Mouse (Mus musculus): ENCODE measurements at regions not wholly inside any gene's neighbourhood (a gene's known extent, or its start where the extent isn't known, plus 50 kb on each side); places are given as distances from the start of the nearest gene placed in this dataset.

GRCm38 (mm10) chr1:36012081-36012765 is 56.0 kb upstream of the Hs6st1 start:
- Histone ChIP-seq H3K27ac (ENCODE audit: low read depth, low read length) (no peak overlapping the region), H3K4me3 (ENCODE audit: low read depth, low read length) (no peak overlapping the region), H3K4me1 (ENCODE audit: control insufficient read depth, insufficient read depth, low read length) (peaks cover 23% of the 10 kb centered on the region)

DNA sequence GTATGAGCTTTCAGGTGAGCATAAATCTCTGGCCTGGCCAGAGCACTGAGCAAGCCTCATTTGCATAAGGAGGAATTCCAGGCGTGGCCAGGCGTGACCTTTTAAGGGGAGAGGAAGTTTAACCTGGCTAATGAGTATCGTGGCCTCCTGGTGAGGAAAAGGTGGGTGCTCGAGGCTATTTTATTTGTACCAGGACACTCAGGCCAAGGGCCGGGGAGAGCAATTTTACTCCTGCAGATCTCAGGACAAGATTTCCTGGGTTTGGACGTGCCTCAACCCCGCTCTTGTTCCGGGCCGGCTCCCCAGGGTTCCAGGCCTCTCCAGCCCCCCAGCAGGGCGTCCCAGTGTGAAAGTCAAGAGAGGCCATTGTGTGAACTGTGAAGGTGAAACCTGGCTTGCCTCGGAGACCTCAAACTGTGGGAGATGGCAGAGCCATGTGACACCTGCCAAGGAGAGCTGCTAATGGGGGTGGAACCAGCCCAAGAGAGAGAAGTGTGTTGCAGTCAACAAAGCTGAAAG is 54.3 kb upstream of the Hs6st1 start:
- Histone ChIP-seq H3K9me3 (replicated peaks; ENCODE audit: control insufficient read depth, low read length) (no peaks in the 10 kb centered on the region), H3K27ac (ENCODE audit: low read depth, low read length) (no peak overlapping the region), H3K4me2 (no peak overlapping the region), H3K36me3 (ENCODE audit: control insufficient read depth, insufficient read depth, low read length) (no peaks in the 10 kb centered on the region), H3K4me3 (ENCODE audit: low read depth, low read length) (no peak overlapping the region), H3K9ac (ENCODE audit: low read depth, low read length) (no peak overlapping the region), H3K27me3 (ENCODE audit: control insufficient read depth, insufficient read depth, low read length) (no peaks in the 10 kb centered on the region), H3K4me1 (ENCODE audit: control insufficient read depth, insufficient read depth, low read length) (peaks cover 32% of the 10 kb centered on the region)
- no peak for ATAC-seq (replicated peaks; ENCODE audit: insufficient number of reproducible peaks, low FRiP score, low TSS enrichment)
- WGBS (ENCODE audit: insufficient replicate concordance): 34% methylated on average over 11 of the region's 11 CpGs

More at GRCm38 (mm10) chr1:36012081-36012765, 56.0 kb upstream of the Hs6st1 start:
- ATAC-seq (replicated peaks; ENCODE audit: insufficient number of reproducible peaks, low FRiP score, low TSS enrichment): no peak
- Histone ChIP-seq H3K36me3 (ENCODE audit: control insufficient read depth, insufficient read depth, low read length) (no peaks in the 10 kb centered on the region), H3K9ac (ENCODE audit: low read depth, low read length) (no peak overlapping the region), H3K4me2 (no peak overlapping the region), H3K27me3 (ENCODE audit: control insufficient read depth, insufficient read depth, low read length) (no peaks in the 10 kb centered on the region), H3K9me3 (replicated peaks; ENCODE audit: control insufficient read depth, low read length) (no peaks in the 10 kb centered on the region)
- 41% methylated on average over 9 of the region's 9 CpGs for WGBS (ENCODE audit: insufficient replicate concordance)

DNA sequence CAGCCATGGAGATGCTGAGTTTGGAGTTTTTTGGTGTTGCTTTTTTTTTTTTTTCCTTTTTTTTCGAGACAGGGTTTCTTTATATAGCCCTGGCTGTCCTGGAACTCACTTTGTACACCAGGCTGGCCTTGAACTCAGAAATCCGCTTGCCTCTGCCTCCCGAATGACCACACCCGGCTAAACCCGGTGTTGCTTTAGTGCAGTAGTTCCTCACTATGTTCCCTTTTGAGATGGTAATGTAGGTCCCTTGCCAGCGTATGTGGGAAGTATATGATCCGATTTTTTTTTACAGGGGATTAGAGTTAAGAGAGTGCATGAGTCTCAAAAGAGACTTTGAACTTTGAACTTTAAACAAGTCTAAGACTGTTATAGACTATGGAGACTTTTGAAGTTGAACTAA is 53.8 kb upstream of the Hs6st1 start:
- ATAC-seq (replicated peaks; ENCODE audit: insufficient number of reproducible peaks, low FRiP score, low TSS enrichment): no peak
- Histone ChIP-seq H3K9me3 (replicated peaks; ENCODE audit: control insufficient read depth, low read length) (no peaks in the 10 kb centered on the region), H3K27ac (ENCODE audit: low read depth, low read length) (no peak overlapping the region), H3K4me1 (ENCODE audit: control insufficient read depth, insufficient read depth, low read length) (peaks cover 32% of the 10 kb centered on the region), H3K4me3 (ENCODE audit: low read depth, low read length) (no peak overlapping the region), H3K36me3 (ENCODE audit: control insufficient read depth, insufficient read depth, low read length) (no peaks in the 10 kb centered on the region), H3K9ac (ENCODE audit: low read depth, low read length) (no peak overlapping the region), H3K27me3 (ENCODE audit: control insufficient read depth, insufficient read depth, low read length) (no peaks in the 10 kb centered on the region), H3K4me2 (no peak overlapping the region)
- WGBS (ENCODE audit: insufficient replicate concordance): 72% methylated on average over 7 of the region's 7 CpGs

GRCm38 (mm10) chr1:36015210-36015609 is 53.0 kb upstream of the Hs6st1 start:
- H3K36me3 ChIP-seq (ENCODE audit: control insufficient read depth, insufficient read depth, low read length): no peaks in the 10 kb centered on the region
- no peak overlapping the region for H3K27ac ChIP-seq (ENCODE audit: low read depth, low read length)
- H3K4me1 ChIP-seq (ENCODE audit: control insufficient read depth, insufficient read depth, low read length): peaks cover 32% of the 10 kb centered on the region
- H3K4me3 ChIP-seq (ENCODE audit: low read depth, low read length): no peak overlapping the region
- H3K4me2 ChIP-seq: no peak overlapping the region
- ATAC-seq (replicated peaks; ENCODE audit: insufficient number of reproducible peaks, low FRiP score, low TSS enrichment): no peak
- H3K9ac ChIP-seq (ENCODE audit: low read depth, low read length): no peak overlapping the region
- H3K9me3 ChIP-seq (replicated peaks; ENCODE audit: control insufficient read depth, low read length): no peaks in the 10 kb centered on the region
- H3K27me3 ChIP-seq (ENCODE audit: control insufficient read depth, insufficient read depth, low read length): no peaks in the 10 kb centered on the region
- WGBS (ENCODE audit: insufficient replicate concordance): 72% methylated on average over 5 of the region's 5 CpGs

DNA sequence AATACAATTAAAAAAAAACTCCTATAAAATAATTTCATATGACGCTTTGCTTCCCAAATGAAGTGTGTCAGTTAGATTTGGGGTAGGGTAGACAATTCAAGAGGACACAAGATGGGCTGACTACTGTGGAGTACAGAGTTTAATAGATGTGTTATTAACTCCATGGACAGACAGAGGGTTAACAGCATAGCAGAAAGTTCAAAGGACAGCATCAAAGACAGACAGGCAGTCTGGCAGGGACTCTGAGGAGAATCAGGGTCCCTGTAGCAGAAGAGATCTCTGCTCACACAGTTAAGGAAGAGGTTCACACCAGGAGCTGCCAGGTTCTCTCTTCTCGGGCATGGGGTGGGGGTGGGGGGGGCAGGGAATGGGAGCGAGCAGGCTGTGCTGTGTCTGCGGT is 51.6 kb upstream of the Hs6st1 start:
- H3K4me2 ChIP-seq: peak overlapping the region; percentile 47
- H3K27me3 ChIP-seq (ENCODE audit: control insufficient read depth, insufficient read depth, low read length): no peaks in the 10 kb centered on the region
- no peaks in the 10 kb centered on the region for H3K9me3 ChIP-seq (replicated peaks; ENCODE audit: control insufficient read depth, low read length)
- peak overlapping the region; percentile 71 for H3K27ac ChIP-seq (ENCODE audit: low read depth, low read length)
- peak overlapping the region; percentile 48; the same call in 1 of the 2 replicates for H3K9ac ChIP-seq (ENCODE audit: low read depth, low read length)
- H3K4me1 ChIP-seq (ENCODE audit: control insufficient read depth, insufficient read depth, low read length): peaks cover 29% of the 10 kb centered on the region
- no peaks in the 10 kb centered on the region for H3K36me3 ChIP-seq (ENCODE audit: control insufficient read depth, insufficient read depth, low read length)
- WGBS (ENCODE audit: insufficient replicate concordance): 27% methylated on average over 4 of the region's 4 CpGs
- H3K4me3 ChIP-seq (ENCODE audit: low read depth, low read length): no peak overlapping the region
- no peak for ATAC-seq (replicated peaks; ENCODE audit: insufficient number of reproducible peaks, low FRiP score, low TSS enrichment)

- Histone ChIP-seq H3K9ac (ENCODE audit: low read depth, low read length) (peak overlapping the region; percentile 48; the same call in 1 of the 2 replicates), H3K27me3 (ENCODE audit: control insufficient read depth, insufficient read depth, low read length) (no peaks in the 10 kb centered on the region), H3K4me1 (ENCODE audit: control insufficient read depth, insufficient read depth, low read length) (peaks cover 28% of the 10 kb centered on the region), H3K9me3 (replicated peaks; ENCODE audit: control insufficient read depth, low read length) (no peaks in the 10 kb centered on the region), H3K4me3 (ENCODE audit: low read depth, low read length) (no peak overlapping the region), H3K27ac (ENCODE audit: low read depth, low read length) (peak overlapping the region; percentile 71), H3K36me3 (ENCODE audit: control insufficient read depth, insufficient read depth, low read length) (no peaks in the 10 kb centered on the region), H3K4me2 (peak overlapping the region; percentile 47)
- peak; percentile 77 for ATAC-seq (replicated peaks; ENCODE audit: insufficient number of reproducible peaks, low FRiP score, low TSS enrichment)
- 7% methylated on average over 7 of the region's 7 CpGs for WGBS (ENCODE audit: insufficient replicate concordance)
Observed at GRCm38 (mm10) chr1:36017061-36017461, 51.1 kb upstream of the Hs6st1 start.

DNA sequence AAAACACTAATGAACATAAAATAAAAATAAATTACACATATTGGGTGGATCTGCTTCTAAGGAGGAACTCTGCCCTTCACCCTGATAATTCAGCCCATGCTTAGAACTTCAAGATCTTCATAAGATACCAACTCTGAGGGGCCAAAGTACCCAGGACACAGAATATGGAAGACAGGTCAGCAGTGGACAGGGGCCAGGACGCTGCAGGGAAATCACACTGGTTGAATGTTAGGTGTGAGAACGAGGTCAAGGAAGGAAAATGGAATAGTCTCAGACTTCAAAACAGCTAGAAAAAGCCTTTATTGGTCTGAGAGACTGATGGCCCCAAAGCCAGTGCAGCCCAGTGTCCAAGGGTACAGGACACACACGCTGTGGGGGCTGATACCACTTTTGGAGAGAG is 50.5 kb upstream of the Hs6st1 start:
- Histone ChIP-seq H3K9me3 (replicated peaks; ENCODE audit: control insufficient read depth, low read length) (no peaks in the 10 kb centered on the region; the same call in 1 of the 2 replicates), H3K4me2 (peak overlapping the region; percentile 47), H3K9ac (ENCODE audit: low read depth, low read length) (no peak overlapping the region), H3K4me3 (ENCODE audit: low read depth, low read length) (no peak overlapping the region), H3K27me3 (ENCODE audit: control insufficient read depth, insufficient read depth, low read length) (no peaks in the 10 kb centered on the region), H3K36me3 (ENCODE audit: control insufficient read depth, insufficient read depth, low read length) (no peaks in the 10 kb centered on the region), H3K4me1 (ENCODE audit: control insufficient read depth, insufficient read depth, low read length) (peaks cover 23% of the 10 kb centered on the region), H3K27ac (ENCODE audit: low read depth, low read length) (peak overlapping the region; percentile 71)
- ATAC-seq (replicated peaks; ENCODE audit: insufficient number of reproducible peaks, low FRiP score, low TSS enrichment): no peak
- WGBS (ENCODE audit: insufficient replicate concordance): 47% methylated on average over 3 of the region's 3 CpGs

Measured in heart, embryonic 11.5 days (tissue).